Mouse (Mus musculus) kidney, adult 2 months (tissue): Measurements from ENCODE around the gene Ctbp1.

Experiments
- CTCF ChIP-seq: fragments of 200-500 bp; conservative IDR thresholded peaks from 2 replicates; pipeline ENCODE4 v1.5.1; 2011; ENCODE audit warnings: low read depth, mild to moderate bottlenecking, control low read depth, low read length, moderate library complexity, mixed read lengths; ENCODE audit not compliant: insufficient read depth, insufficient read length
- POLR2A ChIP-seq: fragments of 200-500 bp; IDR thresholded peaks from one replicate; pipeline ENCODE4 v1.6.1; 2011; ENCODE audit warnings: low read depth, low read length, control low read depth

- TF ChIP-seq CTCF (no peak), POLR2A (no peak)
Observed at GRCm38 (mm10) chr5:33232791-33233190, 42.0 kb downstream of the Ctbp1 start.
